Mouse (Mus musculus): ENCODE measurements around the gene Akap10.
"Not testable (repeated sequence)": the region's sequence is repeated elsewhere in the genome, so short reads cannot be mapped to it uniquely, and the experiment has no call there.

The Akap10 gene

GRCm38 (mm10) chr11:61930098-61930517, at the start of gene Akap10:
Gene Akap10 (minus strand): TSS chr11:61930252.
- DNase-seq (ENCODE audit: low read depth, low spot score): peak; percentile 91

DNA sequence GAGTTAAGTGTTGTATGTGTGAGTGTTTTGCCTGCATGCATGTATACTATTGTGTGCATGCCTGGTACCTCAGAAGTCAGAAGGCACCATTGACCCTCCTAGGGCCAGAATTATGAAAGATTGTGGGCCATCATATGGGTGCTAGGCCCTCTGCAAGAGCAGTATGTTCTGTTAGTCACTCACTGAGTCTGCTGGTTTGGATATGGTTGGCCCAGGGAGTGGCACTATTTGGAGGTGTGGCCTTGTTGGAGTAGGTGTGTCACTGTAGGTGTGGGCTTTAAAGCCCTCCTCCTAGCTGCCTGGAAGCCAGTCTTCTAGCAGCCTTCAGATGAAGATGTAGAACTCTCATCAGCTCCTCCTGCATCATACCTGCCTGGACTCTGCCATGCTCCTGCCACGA, 45.7 kb upstream of the Akap10 start:
- no peak for DNase-seq (ENCODE audit: low read depth, low spot score)

DNA sequence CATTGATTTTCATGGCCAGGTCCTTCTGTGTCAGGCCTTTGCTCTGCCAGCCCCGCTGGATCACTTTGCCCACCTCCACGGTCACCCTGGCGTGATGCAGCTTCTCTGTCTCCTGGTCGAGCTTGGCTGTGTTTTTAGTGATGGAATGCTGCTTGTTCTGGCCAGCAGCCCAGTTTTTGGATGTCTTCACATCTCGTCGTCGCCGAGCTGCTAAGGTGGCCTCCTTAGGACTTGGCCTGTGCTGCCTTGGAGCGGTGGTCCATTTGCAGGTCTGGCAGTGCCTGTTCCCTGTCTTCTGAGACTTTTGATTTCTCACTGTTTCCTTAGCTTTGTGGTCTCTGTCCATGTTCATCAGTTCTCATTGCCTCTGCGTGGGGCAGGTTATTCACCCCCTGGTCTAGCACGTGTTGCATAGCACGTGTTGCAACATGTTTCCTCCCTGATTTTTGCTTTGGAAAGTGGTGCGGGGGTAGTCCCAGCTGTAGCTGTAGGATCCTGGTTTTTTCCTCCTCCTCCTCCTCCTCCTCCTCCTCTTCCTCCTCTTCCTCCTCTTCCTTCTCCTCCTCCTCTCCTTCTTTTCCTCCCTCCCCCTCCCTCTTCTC, 44.2 kb upstream of the Akap10 start:
- no peak for DNase-seq (ENCODE audit: low read depth, low spot score)

GRCm38 (mm10) chr11:61971441-61972221, 41.6 kb upstream of the Akap10 start:
- no peak for DNase-seq (ENCODE audit: low read depth, low spot score)

DNA sequence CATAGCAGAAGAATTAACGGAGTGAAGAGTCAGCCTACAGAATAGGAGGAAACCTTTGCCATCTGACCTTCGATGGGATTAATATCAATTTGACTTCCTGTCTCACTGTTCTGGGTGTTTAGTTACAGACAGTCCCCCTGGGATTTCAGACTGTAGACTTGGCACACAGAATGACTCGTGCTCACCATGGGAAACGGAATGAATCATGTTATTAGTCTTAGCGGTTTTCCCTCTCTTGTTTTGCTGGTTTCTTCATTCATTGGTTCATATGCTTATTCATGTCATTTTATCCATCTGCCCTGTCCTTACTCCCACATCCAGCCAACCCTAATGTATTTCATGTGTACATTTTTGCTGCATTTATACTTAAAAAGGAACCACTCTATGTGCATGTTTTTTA, 40.8 kb upstream of the Akap10 start:
- no peak for DNase-seq (ENCODE audit: low read depth, low spot score)

GRCm38 (mm10) chr11:61968875-61969274, 38.8 kb upstream of the Akap10 start:
- no peak for DNase-seq (ENCODE audit: low read depth, low spot score)

GRCm38 (mm10) chr11:61967034-61967433, 37.0 kb upstream of the Akap10 start:
- no peak for DNase-seq (ENCODE audit: low read depth, low spot score)

GRCm38 (mm10) chr11:61964611-61965010, 34.6 kb upstream of the Akap10 start:
- DNase-seq (ENCODE audit: low read depth, low spot score): no peak

- DNase-seq (ENCODE audit: low read depth, low spot score): no peak
These were observed 33.1 kb upstream of the Akap10 start for GRCm38 (mm10) chr11:61963193-61963592.

DNA sequence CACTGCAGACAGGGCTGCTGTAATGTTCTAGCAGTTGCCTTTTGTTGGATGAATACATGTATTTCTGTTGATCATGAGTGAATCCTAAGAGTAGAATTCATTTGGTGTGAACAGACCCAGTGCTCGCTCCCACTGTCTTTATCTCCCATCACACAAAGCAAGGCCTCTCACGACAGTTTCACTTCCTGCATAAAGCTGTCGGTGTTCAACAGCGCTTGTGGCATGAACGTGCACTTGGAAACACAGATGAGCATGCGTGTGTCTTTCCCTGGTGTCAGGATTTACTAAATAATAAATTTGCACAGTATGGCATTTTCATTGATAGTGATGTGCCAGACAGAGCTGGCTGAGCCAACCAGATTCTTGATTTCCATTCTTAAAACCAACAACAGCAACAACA, 32.6 kb upstream of the Akap10 start:
- no peak for DNase-seq (ENCODE audit: low read depth, low spot score)

DNA sequence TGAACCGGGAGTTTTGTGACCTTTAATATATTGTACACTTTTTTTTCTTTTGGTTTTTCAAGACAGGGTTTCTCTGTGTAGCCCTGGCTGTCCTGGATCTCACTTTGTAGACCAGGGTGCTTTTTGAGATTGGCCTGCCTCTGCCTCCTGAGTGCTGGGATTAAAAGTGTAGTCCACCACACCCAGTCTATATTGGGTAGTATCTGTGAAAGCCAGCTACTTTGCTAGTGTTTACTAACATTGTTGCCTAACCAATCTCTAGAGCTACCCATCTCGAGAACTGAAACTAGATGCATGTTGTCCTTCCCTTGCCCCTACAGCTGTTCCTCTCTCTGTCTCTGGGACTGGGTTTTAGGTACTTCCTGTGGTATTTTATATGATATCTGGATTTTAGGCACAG, 30.0 kb upstream of the Akap10 start:
- DNase-seq (ENCODE audit: low read depth, low spot score): no peak

GRCm38 (mm10) chr11:61958706-61959105, 28.7 kb upstream of the Akap10 start:
- DNase-seq (ENCODE audit: low read depth, low spot score): not testable (repeated sequence)

- DNase-seq (ENCODE audit: low read depth, low spot score): no peak
These were observed 27.3 kb upstream of the Akap10 start for GRCm38 (mm10) chr11:61957296-61957813.

DNA sequence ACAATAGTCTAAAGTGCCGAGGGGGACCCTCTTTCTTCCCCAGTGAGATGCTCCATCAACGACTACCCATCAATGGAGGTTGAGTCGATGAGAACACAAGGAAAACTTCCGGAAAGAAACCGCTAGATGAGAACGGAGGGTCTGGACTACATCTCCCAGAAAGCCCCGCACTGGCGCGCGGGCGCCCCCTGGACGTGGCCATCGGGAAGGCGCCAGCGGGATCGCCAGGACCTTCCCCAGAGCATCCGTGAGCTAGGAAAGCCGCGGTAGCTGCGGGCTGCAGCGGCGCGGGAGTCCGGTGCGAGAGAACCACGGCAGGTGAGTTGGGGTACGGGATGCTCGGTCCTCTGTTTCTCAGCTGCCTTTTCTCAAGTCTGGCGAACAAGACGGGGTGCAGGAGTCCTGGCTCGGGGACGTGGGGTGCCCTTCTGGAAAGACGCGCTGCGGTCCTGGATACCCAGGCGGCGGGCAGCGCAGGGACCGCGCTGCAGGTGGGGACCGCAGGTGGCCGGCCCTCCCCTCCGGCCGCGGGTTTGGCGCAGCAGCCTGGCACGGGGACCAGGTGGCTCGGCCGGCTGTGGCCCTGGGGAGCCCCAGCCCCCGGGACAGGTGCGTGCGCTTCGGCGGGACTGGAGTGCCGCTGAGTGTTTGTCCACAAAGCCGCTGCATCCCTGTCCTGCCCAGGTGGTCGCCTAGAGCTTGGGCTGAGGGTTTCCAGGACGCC, 26.7 kb upstream of the Akap10 start, which contains the start of gene Specc1:
Gene Specc1, plus strand, starts transcription at position 192 of the 724 bp plus-strand sequence.
- DNase-seq (ENCODE audit: low read depth, low spot score): peak; percentile 86

DNA sequence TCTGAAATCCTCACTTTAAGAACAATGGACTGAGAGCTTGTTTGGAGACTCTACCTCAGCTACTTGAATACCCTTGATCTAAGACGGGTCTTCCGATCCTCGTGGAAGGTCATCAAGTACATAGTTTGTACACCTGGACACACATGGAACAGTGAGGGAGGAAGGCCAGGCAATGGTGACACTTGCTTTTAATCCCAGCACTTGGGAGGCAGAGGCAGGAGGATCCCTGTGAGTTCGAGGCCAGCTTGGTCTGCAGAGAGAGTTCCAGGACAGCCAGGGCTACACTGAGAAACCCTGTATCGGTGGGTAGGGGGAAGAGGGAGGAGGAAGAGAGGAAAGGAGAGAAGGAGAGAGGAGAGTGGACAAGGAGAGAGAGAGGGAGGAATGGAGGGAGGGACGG, 25.9 kb upstream of the Akap10 start:
- DNase-seq (ENCODE audit: low read depth, low spot score): no peak

DNA sequence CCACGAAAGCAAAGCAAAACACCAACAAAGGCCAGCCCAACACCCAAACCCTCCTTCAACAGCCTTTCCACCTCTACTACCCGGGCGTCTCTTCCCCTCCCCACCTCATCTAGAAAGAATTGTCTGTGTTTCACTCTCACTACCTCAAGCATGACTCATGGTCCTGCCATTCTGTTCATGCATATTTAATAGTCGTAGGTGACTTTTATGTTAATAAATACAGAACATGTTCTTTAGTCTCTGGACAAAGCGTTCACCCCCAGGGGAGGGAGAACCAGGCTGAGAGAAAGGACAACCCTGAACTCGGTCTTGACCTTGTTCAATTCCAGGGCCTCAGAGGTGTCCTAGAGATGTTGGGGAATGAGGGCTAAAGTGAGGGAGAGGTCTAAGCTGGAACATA, 25.1 kb upstream of the Akap10 start:
- no peak for DNase-seq (ENCODE audit: low read depth, low spot score)

- peak; percentile 75 for DNase-seq (ENCODE audit: low read depth, low spot score)
These were observed 20.6 kb upstream of the Akap10 start for GRCm38 (mm10) chr11:61950632-61951031.

- DNase-seq (ENCODE audit: low read depth, low spot score): no peak
These were observed 19.3 kb upstream of the Akap10 start for GRCm38 (mm10) chr11:61949315-61949714.

- no peak for DNase-seq (ENCODE audit: low read depth, low spot score)
These were observed 16.6 kb upstream of the Akap10 start for GRCm38 (mm10) chr11:61946608-61947007.

DNA sequence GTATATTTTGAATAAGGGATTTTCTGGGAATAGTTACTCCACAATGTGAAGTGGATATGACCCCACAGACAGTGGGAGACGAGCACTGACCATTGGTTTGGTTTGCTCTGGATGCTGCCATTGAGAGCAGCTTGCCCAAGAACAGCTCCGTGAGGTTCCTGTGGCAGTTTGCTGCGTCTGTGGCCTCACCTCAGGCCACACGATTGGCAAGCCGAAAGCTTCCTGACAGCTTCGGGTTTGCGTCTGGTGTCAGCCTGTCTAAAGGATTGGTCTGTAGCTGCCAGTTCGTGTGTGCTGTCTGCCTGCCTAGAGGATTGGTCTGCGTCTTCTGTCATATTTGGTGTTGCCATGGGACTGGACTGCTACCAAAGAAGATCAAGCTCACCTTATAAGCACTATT, 14.4 kb upstream of the Akap10 start:
- DNase-seq (ENCODE audit: low read depth, low spot score): no peak

- DNase-seq (ENCODE audit: low read depth, low spot score): no peak
These were observed 12.9 kb upstream of the Akap10 start for GRCm38 (mm10) chr11:61942903-61943302.

DNA sequence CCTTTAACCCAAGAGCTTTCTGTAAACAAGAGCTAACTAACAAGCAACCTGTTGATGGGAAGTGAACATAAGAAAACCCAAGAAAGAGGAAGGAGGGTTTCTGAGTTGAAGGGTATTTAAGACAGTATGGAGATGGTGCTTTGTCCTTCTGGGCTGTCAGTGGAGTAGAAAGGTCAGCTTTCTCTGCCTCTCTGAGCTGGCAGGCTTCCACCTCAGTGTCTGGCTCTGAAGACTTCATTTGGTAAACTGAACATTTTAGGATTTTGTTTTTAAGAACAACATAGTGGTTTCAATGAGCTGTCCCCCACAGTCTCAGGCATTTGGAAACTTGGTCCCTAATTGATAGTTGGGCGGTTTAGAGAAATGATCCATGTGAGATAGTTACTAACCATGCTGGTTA, 7.7 kb upstream of the Akap10 start:
- DNase-seq (ENCODE audit: low read depth, low spot score): no peak
